Mouse (Mus musculus) megakaryocyte, embryonic 14.5 days (primary cell): Measurements from ENCODE around the gene Lhcgr.

Experiments used
- FLI1 ChIP-seq: IDR thresholded peaks from 2 replicates; pipeline ENCODE4 v1.6.1; 2012; ENCODE audit warnings: low read length, inconsistent platforms, mixed read lengths
- GATA1 ChIP-seq: IDR thresholded peaks from 3 replicates; pipeline ENCODE4 v1.6.1; 2012; ENCODE audit warnings: mixed read lengths, low read length, inconsistent platforms, borderline replicate concordance

- TF ChIP-seq GATA1 (no peak), FLI1 (no peak)
These were observed 11.7 kb upstream of the Lhcgr start for GRCm38 (mm10) chr17:88803441-88803840.
